Mouse (Mus musculus): ENCODE data around the gene Ccdc182.

DNA sequence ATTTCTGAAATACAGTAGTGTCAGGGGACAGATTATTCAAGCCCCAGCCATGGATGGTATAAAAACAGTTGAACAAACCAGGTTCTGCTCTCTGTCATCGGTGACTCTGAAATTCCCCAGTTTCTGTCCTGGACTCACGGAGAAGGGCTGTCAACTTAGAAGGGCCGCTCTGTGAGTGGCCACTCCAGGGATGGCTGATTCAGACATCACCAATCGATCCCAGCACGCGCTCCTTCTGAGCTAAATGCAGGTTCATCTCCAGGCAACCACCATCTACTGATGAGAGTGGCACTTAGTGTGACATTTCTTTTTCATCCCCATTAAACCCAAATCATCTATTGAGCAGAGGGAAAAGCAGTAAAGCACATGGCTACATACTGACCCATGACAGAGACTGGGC is 7.8 kb downstream of the Ccdc182 start:
- TF ChIP-seq CTCF (IDR thresholded peaks at IDR 0.05; ENCODE audit: control insufficient read depth, insufficient read depth, insufficient replicate concordance, low read depth, low read length) (no peak), POLR2A (IDR thresholded peaks at IDR 0.05; ENCODE audit: control insufficient read depth, low read depth, low read length) (no peak)
